Mouse (Mus musculus): ENCODE data around the gene Eef2k. TPM values are rescaled to one million over a fixed set of nuclear protein-coding genes. Genes with fewer than 3 reads are reported as not detected.

The Eef2k gene
- total RNA-seq (2021), result 10 to 100 TPM; 37.0 to 37.2 TPM

DNA sequence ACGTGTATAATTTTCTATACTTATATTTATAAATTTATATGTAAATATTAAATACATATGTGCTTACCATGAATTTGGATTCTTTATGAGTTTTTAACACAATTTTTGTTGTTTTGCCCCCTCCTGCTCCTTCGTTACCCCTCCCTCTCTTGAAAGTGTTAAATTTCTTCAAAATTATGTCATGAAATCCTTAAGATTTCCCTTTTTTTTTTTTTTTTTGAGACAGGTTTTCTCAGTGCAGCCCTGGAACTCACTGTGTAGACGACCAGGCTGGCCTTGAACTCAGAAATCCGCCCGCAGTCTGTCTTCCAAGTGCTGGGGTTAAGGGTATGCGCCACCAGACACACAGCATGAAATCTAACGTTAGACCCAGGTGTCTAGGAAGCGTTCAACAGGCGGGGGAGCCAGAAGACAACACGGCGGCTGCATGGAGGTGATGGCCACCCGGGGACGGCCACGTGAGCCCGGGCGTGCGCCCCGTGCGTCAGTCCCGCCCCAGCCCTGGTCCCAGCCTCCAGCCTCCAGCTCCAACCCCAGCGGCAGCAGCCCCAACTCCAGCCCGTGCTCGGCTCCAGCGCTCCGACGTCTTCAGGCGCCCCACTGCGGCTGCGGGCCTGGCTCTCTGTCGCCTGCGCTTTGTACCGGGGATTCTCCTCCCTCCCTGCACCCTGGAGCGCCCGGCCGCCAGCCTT lies at the start of gene Eef2k:
TSS of gene Eef2k (plus strand) at position 487 of the 692 bp plus-strand sequence.
- DNase-seq, result peak; percentile 90 to 93
- intact Hi-C loops (cut with DNase I), result loop anchor here (1.0 to 5.0 kb wide), 2 partner anchors 75 to 135 kb away; partner anchors contain the start of gene Polr3e

GRCm38 (mm10) chr7:120795544-120795943 lies 47.1 kb upstream of the Eef2k start:
- DNase-seq, result peak; percentile 23 to 52
- intact Hi-C loops (cut with DNase I), result no loop called here

GRCm38 (mm10) chr7:120796369-120796768 lies 46.3 kb upstream of the Eef2k start:
- peak; percentile 29 to 30 for DNase-seq
- intact Hi-C loops (cut with DNase I), result no loop called here

GRCm38 (mm10) chr7:120803268-120803667 lies 39.4 kb upstream of the Eef2k start:
- intact Hi-C loops (cut with DNase I), result no loop called here
- no peak for DNase-seq

- intact Hi-C loops (cut with DNase I), result no loop called here
Observed at GRCm38 (mm10) chr7:120809705-120810104, 32.9 kb upstream of the Eef2k start.

DNA sequence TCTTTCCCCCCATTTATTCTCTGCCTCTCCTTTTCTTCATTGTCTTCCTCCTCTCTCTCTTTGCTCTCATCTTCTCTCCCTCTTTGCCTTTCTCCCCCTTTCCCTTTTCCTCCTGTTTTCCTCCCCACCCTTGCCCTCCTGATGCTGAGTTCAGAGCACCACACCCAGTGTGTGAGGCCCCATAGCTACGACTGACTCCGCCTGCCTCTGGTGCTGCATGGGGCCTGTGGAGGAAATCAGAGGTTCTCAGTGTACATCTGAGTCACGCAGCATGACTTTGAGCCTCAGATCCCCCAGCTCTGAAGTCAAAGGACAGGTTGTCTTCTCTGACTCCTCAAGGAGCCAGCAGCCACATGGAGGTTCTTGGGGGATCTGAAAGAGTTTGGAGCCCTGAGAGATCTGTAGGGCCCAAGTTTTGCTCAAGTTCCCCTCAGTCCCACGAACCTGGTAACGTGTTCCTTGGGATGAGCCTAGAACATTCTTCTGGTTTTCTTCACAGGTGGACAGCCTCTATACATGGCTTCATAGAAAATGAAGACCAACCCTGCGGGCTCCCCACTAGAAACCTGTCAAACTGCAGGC lies 30.7 kb upstream of the Eef2k start, which contains the start of gene Gm5737:
TSS of gene Gm5737 (plus strand) at position 532 of the 582 bp plus-strand sequence.
- intact Hi-C loops (cut with DNase I), result no loop called here

More at GRCm38 (mm10) chr7:120809705-120810104, 32.9 kb upstream of the Eef2k start:
- DNase-seq, result no peak

DNA sequence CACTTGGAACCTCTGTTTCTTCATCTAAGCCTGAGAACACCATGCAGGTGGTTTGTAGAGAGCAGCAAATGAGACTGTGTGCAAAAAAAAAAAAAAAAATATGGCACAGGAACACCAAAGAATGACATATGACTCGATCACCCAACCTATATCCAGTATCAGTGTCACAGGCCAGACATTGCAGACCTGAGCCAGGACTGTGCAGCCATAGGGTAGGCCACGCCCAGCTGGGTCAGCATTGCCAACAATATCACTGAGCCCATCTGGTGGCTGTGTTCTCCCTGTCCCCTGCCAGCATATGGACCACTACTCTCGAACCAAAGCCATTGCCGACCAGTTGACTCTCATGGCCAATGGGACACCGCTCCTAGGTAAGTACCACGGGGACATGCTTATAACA lies 25.1 kb upstream of the Eef2k start:
- intact Hi-C loops (cut with DNase I), result no loop called here
- no peak for DNase-seq

More for the DNA sequence above, 30.7 kb upstream of the Eef2k start, which contains the start of gene Gm5737:
- DNase-seq, result no peak

DNA sequence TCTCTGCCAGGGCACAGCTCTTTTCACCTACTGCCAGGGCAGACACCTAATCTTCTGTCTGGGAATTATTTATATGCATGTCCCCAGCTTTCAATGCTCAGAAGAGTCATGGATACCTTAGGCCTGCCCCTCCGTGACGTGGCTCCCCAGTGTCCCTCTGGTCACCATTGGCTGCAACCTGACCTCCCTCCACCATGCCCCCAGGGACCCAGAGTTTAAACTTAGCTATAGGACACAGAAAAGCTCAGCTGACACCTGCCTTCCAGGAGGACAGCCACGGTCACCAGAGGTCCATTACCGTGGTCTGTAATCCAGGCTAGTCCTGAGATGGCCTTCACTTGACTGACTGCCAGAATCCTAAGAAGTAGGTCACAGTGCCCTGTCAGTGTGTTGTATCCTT lies 23.2 kb upstream of the Eef2k start:
- no peak for DNase-seq

DNA sequence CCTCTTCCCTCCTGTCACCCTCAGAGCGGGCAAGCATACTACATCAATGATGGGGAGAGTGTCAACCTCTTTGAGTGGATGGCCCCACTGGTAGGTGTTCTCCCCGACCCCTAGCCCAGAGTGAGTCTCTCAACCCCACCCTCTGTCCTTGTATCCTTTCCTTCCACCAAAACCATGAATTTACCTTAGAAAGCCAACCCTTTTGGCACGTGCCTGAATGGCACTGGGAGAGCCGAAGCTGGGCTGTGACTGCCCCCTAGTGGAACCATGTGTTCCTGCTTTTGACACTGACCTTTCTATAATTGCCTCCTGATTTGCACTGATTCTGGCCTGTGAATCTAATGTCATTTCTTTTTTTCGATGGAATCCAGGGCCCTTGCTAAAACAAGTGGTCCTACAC lies 19.4 kb upstream of the Eef2k start:
- peak; percentile 68 to 83 for DNase-seq

More for the DNA sequence above, 23.2 kb upstream of the Eef2k start:
- intact Hi-C loops (cut with DNase I), result no loop called here

GRCm38 (mm10) chr7:120825097-120825496 lies 17.5 kb upstream of the Eef2k start:
- intact Hi-C loops (cut with DNase I), result loop anchor here (10.0 kb wide), 1 partner anchor 190 kb away; the partner anchor contains the start of gene Uqcrc2
- no peak for DNase-seq

More for the DNA sequence above, 19.4 kb upstream of the Eef2k start:
- intact Hi-C loops (cut with DNase I), result loop anchor here (1.0 to 10.0 kb wide), 3 partner anchors 70 to 188 kb away; partner anchors contain the start of genes Pdzd9 and Uqcrc2

DNA sequence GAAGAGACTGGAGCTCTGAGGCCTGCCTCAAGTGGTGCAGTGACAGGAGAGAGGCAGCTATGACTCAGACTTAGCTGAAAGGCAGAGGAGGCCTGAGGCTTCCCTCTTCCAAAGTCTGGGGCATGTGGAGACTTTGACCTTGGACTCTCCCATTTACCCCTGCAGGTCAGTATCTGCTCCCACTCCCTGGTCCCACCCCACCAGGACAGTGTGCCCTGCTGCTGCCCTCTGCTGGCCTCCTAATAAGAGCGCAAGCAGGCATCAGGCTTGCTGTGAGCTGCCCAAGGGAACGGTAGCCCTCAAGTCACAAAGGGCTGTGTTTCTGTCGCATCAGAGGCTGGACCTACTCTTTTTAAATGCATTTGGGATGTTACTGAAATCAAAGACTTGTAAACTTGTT lies 16.2 kb upstream of the Eef2k start:
- peak; percentile 47 to 75 for DNase-seq
- intact Hi-C loops (cut with DNase I), result loop anchor here (10.0 kb wide), 1 partner anchor 192 kb away; the partner anchor contains the start of gene Uqcrc2

- DNase-seq, result peak; percentile 59 to 72
- intact Hi-C loops (cut with DNase I), result no loop called here
Observed at GRCm38 (mm10) chr7:120830431-120831381, 11.9 kb upstream of the Eef2k start.

DNA sequence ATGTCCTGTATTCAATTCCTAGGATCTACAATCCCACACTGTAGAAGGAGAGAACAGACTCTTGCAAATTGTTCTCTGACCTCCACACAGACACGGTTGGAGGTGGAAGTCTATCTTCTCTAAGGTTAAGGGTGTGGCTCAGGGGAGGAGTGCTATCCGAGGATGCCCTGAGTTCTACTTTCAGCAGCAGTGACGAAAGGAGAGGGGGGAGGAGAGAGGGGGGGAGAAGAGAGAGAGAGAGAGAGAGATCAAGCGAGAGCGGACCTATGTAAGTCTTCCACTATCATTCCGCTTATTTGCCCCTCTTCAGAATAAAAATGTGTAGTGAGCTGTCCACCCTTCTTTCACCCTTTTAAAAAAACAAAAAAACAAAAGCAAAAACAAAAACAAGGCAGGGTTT lies 8.2 kb upstream of the Eef2k start:
- intact Hi-C loops (cut with DNase I), result no loop called here
- DNase-seq, result no peak

- intact Hi-C loops (cut with DNase I), result loop anchor here (1.0 to 5.0 kb wide), 4 partner anchors 37 to 277 kb away; partner anchors contain the start of gene Polr3e
- peak; percentile 78 for DNase-seq
Observed at GRCm38 (mm10) chr7:120834863-120835372, 7.7 kb upstream of the Eef2k start.

DNA sequence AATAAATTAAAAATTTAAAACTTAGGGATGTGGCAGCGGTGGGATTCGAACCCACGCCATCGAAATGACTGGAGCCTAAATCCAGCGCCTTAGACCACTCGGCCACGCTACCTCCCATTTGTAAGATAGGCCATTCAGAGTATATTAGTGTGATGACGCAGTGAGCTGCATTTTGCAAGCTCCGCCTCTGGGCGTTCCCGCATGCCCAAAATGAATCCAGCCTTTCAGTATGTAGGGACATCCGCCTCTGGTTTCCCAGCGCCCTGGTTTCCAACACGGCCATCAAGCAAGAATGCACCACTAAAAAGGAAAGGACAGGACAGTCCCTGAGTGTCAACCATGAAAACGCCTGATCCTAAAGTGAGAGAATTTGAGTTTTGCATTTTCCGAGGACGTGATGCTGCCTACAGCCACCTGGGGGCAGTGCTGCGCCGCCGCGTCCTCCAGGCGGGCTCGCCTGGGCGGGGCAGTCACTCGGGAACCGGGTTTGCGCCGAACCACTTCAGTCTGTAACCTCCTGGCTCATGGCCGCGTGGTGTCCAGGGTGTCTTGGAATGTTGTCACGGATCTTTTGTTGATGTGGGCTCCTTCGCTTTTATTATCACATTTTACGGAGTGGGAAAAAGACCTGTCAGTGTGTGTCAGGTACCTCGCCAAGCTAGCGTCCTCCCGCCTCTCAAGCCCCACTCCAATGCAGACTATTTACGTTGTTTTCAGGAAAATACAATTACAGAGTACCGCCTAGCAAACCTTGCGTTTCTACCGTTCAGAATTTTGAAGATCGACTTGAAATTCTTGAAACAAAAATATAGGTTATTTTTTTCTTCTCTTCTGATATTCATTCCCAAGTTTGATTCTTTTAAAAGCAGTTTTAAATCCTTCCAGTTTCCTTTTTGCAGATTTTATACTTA lies 6.9 kb upstream of the Eef2k start:
- intact Hi-C loops (cut with DNase I), result loop anchor here (1.0 to 5.0 kb wide), 4 partner anchors 37 to 277 kb away; partner anchors contain the start of gene Polr3e
- DNase-seq, result peak; percentile 97

DNA sequence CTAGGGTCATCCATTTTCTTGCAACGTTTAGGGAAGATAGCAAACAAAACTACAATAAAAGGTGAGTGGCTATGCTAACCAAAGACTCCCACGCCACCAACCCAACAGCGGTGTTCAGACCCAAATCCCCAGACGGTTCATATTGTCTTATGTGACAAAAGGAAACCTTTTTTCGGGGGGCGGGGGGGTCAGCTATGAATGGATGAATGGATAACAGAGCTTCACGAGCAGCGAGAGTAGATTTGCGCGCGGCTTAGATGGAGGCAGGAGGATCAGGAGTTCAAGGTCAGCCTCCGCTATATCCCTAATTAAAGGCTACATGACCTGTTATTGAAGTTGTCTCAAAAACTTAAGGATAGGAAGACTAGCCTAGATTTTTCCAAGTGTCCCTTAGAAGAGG lies 6.3 kb upstream of the Eef2k start:
- no peak for DNase-seq
- intact Hi-C loops (cut with DNase I), result loop anchor here (5.0 kb wide), 3 partner anchors 36 to 276 kb away; no protein-coding TSS in a partner anchor

- DNase-seq, result no peak
Observed at GRCm38 (mm10) chr7:120838436-120839160, 4.0 kb upstream of the Eef2k start.

GRCm38 (mm10) chr7:120839786-120840185 lies 2.8 kb upstream of the Eef2k start:
- intact Hi-C loops (cut with DNase I), result loop anchor here (5.0 kb wide), 4 partner anchors 33 to 273 kb away; no protein-coding TSS in a partner anchor
- DNase-seq, result no peak

More at GRCm38 (mm10) chr7:120838436-120839160, 4.0 kb upstream of the Eef2k start:
- intact Hi-C loops (cut with DNase I), result loop anchor here (5.0 kb wide), 3 partner anchors 34 to 274 kb away; no protein-coding TSS in a partner anchor
